11 mouse cellular contexts compared by ENCODE assay signal in genomic region chr1:120037021-120037683, GRCm38 (mm10). TPM values are rescaled to one million over a fixed set of nuclear protein-coding genes. Genes with fewer than 3 reads are reported as not detected.
A peak's percentile ranks its signal among the peaks of the same experiment; 100 is the strongest.
DNase-seq lines count a peak whose midpoint lies in the region; ATAC-seq and TF ChIP-seq lines count a peak whose summit lies in the region.
"Had no signal": no experiment of that assay in that cellular context is flagged by ENCODE, and none has a peak within 500 bp of the region (broad histone marks: within the 10 kb centered on the region; RNA-seq: fewer than 3 reads in every experiment).

No protein-coding gene starts in this region.

- H3K27ac ChIP-seq in intestine, embryonic 16.5 days (ENCODE audit: low read length) = no peak overlapping the region
- no peak overlapping the region for H3K27ac ChIP-seq in intestine, embryonic 15.5 days
- H3K27ac ChIP-seq in MEL (ENCODE audit: control insufficient read depth, low read depth, low read length) = no peak overlapping the region
- H3K27ac ChIP-seq: hindbrain, embryonic 15.5 days had no signal

- WGBS in intestine, embryonic 16.5 days = 58% methylated on average over 9 of the region's 9 CpGs
- WGBS in intestine, embryonic 15.5 days = 57% methylated on average over 9 of the region's 9 CpGs

- H3K4me1 ChIP-seq in intestine, embryonic 16.5 days (ENCODE audit: control insufficient read depth, insufficient read depth, low read length) = peaks cover 2% of the 10 kb centered on the region; the same call in 1 of the 2 replicates
- no peaks in the 10 kb centered on the region for H3K4me1 ChIP-seq in intestine, embryonic 15.5 days (replicated peaks)
- H3K4me1 ChIP-seq in MEL (ENCODE audit: control insufficient read depth in 1 of 2, insufficient read depth in 2 of 2, low read length in 2 of 2) = no peaks in the 10 kb centered on the region
- H3K4me1 ChIP-seq: hindbrain, embryonic 15.5 days had no signal

- no peak for TF ChIP-seq CTCF in MEL (IDR thresholded peaks at IDR 0.05 in 2 of 3, conservative IDR thresholded peaks at IDR 0.05 in 1 of 3; ENCODE audit: control insufficient read depth in 1 of 3, insufficient read depth in 1 of 3, low read depth in 2 of 3, low read length in 3 of 3, poor library complexity in 1 of 3, severe bottlenecking in 1 of 3)

- no peak overlapping the region for H3K9ac ChIP-seq in intestine, embryonic 16.5 days (ENCODE audit: low read depth, low read length)
- no peak overlapping the region for H3K9ac ChIP-seq in intestine, embryonic 15.5 days
- no peak overlapping the region for H3K9ac ChIP-seq in MEL (ENCODE audit: control insufficient read depth, low read depth, low read length, poor library complexity, severe bottlenecking)
- H3K9ac ChIP-seq: hindbrain, embryonic 15.5 days had no signal

- TF ChIP-seq EP300 in MEL (IDR thresholded peaks at IDR 0.05; ENCODE audit: low read depth in 1 of 2, low read length in 2 of 2) = no peak

- no peaks in the 10 kb centered on the region for H3K27me3 ChIP-seq in intestine, embryonic 16.5 days (replicated peaks; ENCODE audit: control insufficient read depth, insufficient read depth, low read length)
- H3K27me3 ChIP-seq in intestine, embryonic 15.5 days (replicated peaks) = no peaks in the 10 kb centered on the region
- H3K27me3 ChIP-seq in MEL (ENCODE audit: control insufficient read depth in 1 of 2, insufficient read depth in 2 of 2, low read length in 2 of 2) = no peaks in the 10 kb centered on the region
- H3K27me3 ChIP-seq: hindbrain, embryonic 15.5 days had no signal

- DNase-seq in MEL (ENCODE audit: low read depth, low spot score) = peak; percentile 68
- DNase-seq in adrenal gland, adult 2 months = peak; percentile 54
- DNase-seq in kidney, postnatal 36 days = peak; percentile 69 to 73
- no peak for DNase-seq in gastrocnemius, adult 8-10 months (ENCODE audit: low spot score in 2 of 2)
- DNase-seq in right cerebral cortex, postnatal 4 days = no peak
- DNase-seq: cerebellum, adult 11 months had no signal

- no peak for TF ChIP-seq RAD21 in MEL (IDR thresholded peaks at IDR 0.05; ENCODE audit: low read depth, low read length)

- ATAC-seq in intestine, embryonic 16.5 days = peak; percentile 54
- ATAC-seq in intestine, embryonic 15.5 days = no peak; the same call in 1 of the 2 replicates

- H3K4me2 ChIP-seq in intestine, embryonic 16.5 days (ENCODE audit: low read depth, low read length) = no peak overlapping the region
- no peak overlapping the region for H3K4me2 ChIP-seq in intestine, embryonic 15.5 days (replicated peaks)
- H3K4me2 ChIP-seq: hindbrain, embryonic 15.5 days had no signal

- H3K9me3 ChIP-seq in intestine, embryonic 16.5 days (ENCODE audit: control insufficient read depth, low read length) = no peaks in the 10 kb centered on the region
- no peaks in the 10 kb centered on the region for H3K9me3 ChIP-seq in intestine, embryonic 15.5 days
- no peaks in the 10 kb centered on the region for H3K9me3 ChIP-seq in MEL (replicated peaks; ENCODE audit: insufficient read depth, low read length)
- H3K9me3 ChIP-seq: G1E; hindbrain, embryonic 15.5 days; megakaryocyte, embryonic 14.5 days had no signal

- TF ChIP-seq POLR2A in MEL (IDR thresholded peaks at IDR 0.05; ENCODE audit: control insufficient read depth in 1 of 2, insufficient read depth in 1 of 2, low read depth in 1 of 2, low read length in 2 of 2, poor library complexity in 1 of 2) = no peak

- no peak overlapping the region for H3K4me3 ChIP-seq in intestine, embryonic 16.5 days (ENCODE audit: low read length)
- no peak overlapping the region for H3K4me3 ChIP-seq in intestine, embryonic 15.5 days (replicated peaks)
- no peak overlapping the region for H3K4me3 ChIP-seq in MEL (ENCODE audit: control insufficient read depth in 1 of 2, insufficient read depth in 1 of 2, low read depth in 2 of 2, low read length in 2 of 2)
- H3K4me3 ChIP-seq: hindbrain, embryonic 15.5 days; megakaryocyte, embryonic 14.5 days had no signal

- no peaks in the 10 kb centered on the region for H3K36me3 ChIP-seq in intestine, embryonic 16.5 days (ENCODE audit: control insufficient read depth, insufficient read depth, low read length)
- no peaks in the 10 kb centered on the region for H3K36me3 ChIP-seq in intestine, embryonic 15.5 days
- H3K36me3 ChIP-seq in MEL (ENCODE audit: control insufficient read depth in 1 of 2, insufficient read depth in 2 of 2, low read length in 2 of 2) = no peaks in the 10 kb centered on the region
- H3K36me3 ChIP-seq: G1E; hindbrain, embryonic 15.5 days had no signal

- no peaks in the 10 kb centered on the region for H3K79me2 ChIP-seq in MEL (ENCODE audit: control insufficient read depth, insufficient read depth, low read length, poor library complexity)

TF ChIP-seq in MEL, 35 proteins besides CTCF, POLR2A, EP300 and RAD21:
- TF ChIP-seq GABPA (IDR thresholded peaks at IDR 0.05; ENCODE audit: low read depth, low read length) (no peak), ZNF384 (IDR thresholded peaks at IDR 0.05; ENCODE audit: low read depth, low read length) (no peak), HCFC1 (IDR thresholded peaks at IDR 0.05; ENCODE audit: low read depth, low read length) (no peak), CHD1 (IDR thresholded peaks at IDR 0.05; ENCODE audit: low read depth, low read length) (no peak), MAFK (IDR thresholded peaks at IDR 0.05; ENCODE audit: borderline replicate concordance, low read depth, low read length) (no peak), MAZ (IDR thresholded peaks at IDR 0.05; ENCODE audit: low read depth, low read length) (no peak), POLR2AphosphoS5 (IDR thresholded peaks at IDR 0.05; ENCODE audit: borderline replicate concordance, low read depth, low read length) (no peak), GATA1 (IDR thresholded peaks at IDR 0.05; ENCODE audit: low read depth, low read length) (no peak)

RNA-seq across cellular contexts. Expression of gene Sctr, which starts 30.5 kb away (rescaled TPM):
- 0.51 and 0.88 TPM in 2 replicates for polyA plus RNA-seq in intestine, embryonic 16.5 days (2015; fragmentation: Nextera tagmentation; extraction: Ambion mirVana)
- polyA plus RNA-seq in intestine, embryonic 15.5 days (2015; fragmentation: Nextera tagmentation; extraction: Ambion mirVana) = 0.72 and 0.90 TPM in 2 replicates
- total RNA-seq in MEL (2012; rRNA removed) = not detected in 2 replicates
- not detected for polyA plus RNA-seq in MEL (2012; ENCODE audit: insufficient read depth in 1 of 2, insufficient read length in 2 of 2, low read depth in 1 of 2, low replicate concordance in 2 of 2, missing spikeins in 1 of 2)
- total RNA-seq in adrenal gland, adult 2 months (2021) = 10 to 100 TPM; 10.8 to 18.9 TPM
- polyA plus RNA-seq in adrenal gland, adult 2 months (2012; rRNA removed) = 10.0 and 21.1 TPM in 2 replicates
- 1 to 10 TPM; 1.5 to 3.3 (median 2.6) TPM for total RNA-seq in gastrocnemius, adult 8-10 months (2022)
- total RNA-seq: G1E had no signal
- polyA plus RNA-seq: G1E had no signal

RNA-seq across cellular contexts. Expression of gene Tmem37, which starts 36.7 kb away (rescaled TPM):
- polyA plus RNA-seq in intestine, embryonic 16.5 days (2015; fragmentation: Nextera tagmentation; extraction: Ambion mirVana) = 108 and 129 TPM in 2 replicates
- polyA plus RNA-seq in intestine, embryonic 15.5 days (2015; fragmentation: Nextera tagmentation; extraction: Ambion mirVana) = 51.3 and 66.1 TPM in 2 replicates
- 2.6 TPM in 2 replicates for total RNA-seq in MEL (2012; rRNA removed)
- polyA plus RNA-seq in MEL (2012; ENCODE audit: insufficient read depth in 1 of 2, insufficient read length in 2 of 2, low read depth in 1 of 2, low replicate concordance in 2 of 2, missing spikeins in 1 of 2) = 1 to 10 TPM in 1 of 2 experiments, not detected in 1; 9.1 TPM
- total RNA-seq in adrenal gland, adult 2 months (2021) = 10 to 100 TPM in 1 of 2 experiments, 1 to 10 TPM in 1; 9.8 to 22.6 TPM
- polyA plus RNA-seq in adrenal gland, adult 2 months (2012; rRNA removed) = 22.4 and 32.9 TPM in 2 replicates
- total RNA-seq in gastrocnemius, adult 8-10 months (2022) = 10 to 100 TPM in 2 of 4 experiments, 1 to 10 TPM in 2; 7.0 to 17.1 (median 11.3) TPM
- polyA plus RNA-seq: G1E had no signal

RNA-seq across cellular contexts. Expression of gene Cfap221, which starts 40.1 kb away (rescaled TPM):
- polyA plus RNA-seq in intestine, embryonic 16.5 days (2015; fragmentation: Nextera tagmentation; extraction: Ambion mirVana) = not detected in 2 replicates
- polyA plus RNA-seq in intestine, embryonic 15.5 days (2015; fragmentation: Nextera tagmentation; extraction: Ambion mirVana) = not detected in 2 replicates
- total RNA-seq in MEL (2012; rRNA removed) = not detected in 2 replicates
- polyA plus RNA-seq in MEL (2012; ENCODE audit: insufficient read depth in 1 of 2, insufficient read length in 2 of 2, low read depth in 1 of 2, low replicate concordance in 2 of 2, missing spikeins in 1 of 2) = not detected
- under 1 TPM; 0.24 to 0.37 TPM for total RNA-seq in adrenal gland, adult 2 months (2021)
- polyA plus RNA-seq in adrenal gland, adult 2 months (2012; rRNA removed) = 0.04 and 0.08 TPM in 2 replicates
- not detected for total RNA-seq in gastrocnemius, adult 8-10 months (2022)
- total RNA-seq: G1E had no signal
- polyA plus RNA-seq: G1E had no signal

Comparison
In these comparisons a context has a peak if more than half of its experiments do, and no peak if none do; other contexts are left out.
1. DNase-seq: peak in MEL (single experiment), adrenal gland, adult 2 months (single experiment) and kidney, postnatal 36 days (2 of 2); none in gastrocnemius, adult 8-10 months (0 of 2) and right cerebral cortex, postnatal 4 days (single experiment).